Mouse (Mus musculus) embryonic facial prominence, embryonic 13.5 days (tissue): ENCODE data around the gene Greb1. TPM values are rescaled to one million over a fixed set of nuclear protein-coding genes. Genes with fewer than 3 reads are reported as not detected.

Experiments used
- microRNA-seq: library from miRNA; unstranded; fragments of <30 nt; microRNA quantifications from one replicate; pipeline ENCODE4, GENCODE M21; 2016
- polyA plus RNA-seq: library from polyadenylated mRNA; unstranded; fragments of >200 nt; fragmentation: Nextera tagmentation; extraction: Ambion mirVana; gene quantifications from 2 replicates; pipeline ENCODE4 v1.2.1, GENCODE M21; 2015

The Greb1 gene
- polyA plus RNA-seq, 1 experiment from 2014 or later, result 2.8 TPM

Small RNAs within 50 kb of the gene (microRNA-seq; reads per million reads assigned to microRNA genes)
- gene Gm44305, result not detected

Other genes with a start within 250 kb of the Greb1 start
- gene Lpin1, start 189.9 kb downstream of the Greb1 start, polyA plus RNA-seq, result 5.9 and 7.7 TPM in 2 replicates
- gene Ntsr2, start 147.5 kb downstream of the Greb1 start, polyA plus RNA-seq, result not detected in 2 replicates
- gene E2f6, start 10.1 kb upstream of the Greb1 start, polyA plus RNA-seq, result 57.9 and 65.4 TPM in 2 replicates
- 14.6 and 17.6 TPM in 2 replicates for gene Rock2, start 94.0 kb upstream of the Greb1 start, polyA plus RNA-seq
- gene Pqlc3, start 199.5 kb upstream of the Greb1 start, polyA plus RNA-seq, result 12.8 and 15.4 TPM in 2 replicates
- 1.6 and 1.9 TPM in 2 replicates for gene 2410004P03Rik, start 210.8 kb upstream of the Greb1 start, polyA plus RNA-seq